Mouse (Mus musculus) mature B cell (primary cell): ENCODE measurements around the gene Tmbim6.

Experiments used
- in situ Hi-C: fragments of 300-500 bp; cut with MboI; formaldehyde crosslinking; loops from 2 replicates; pipeline ENCODE4 v1.14.3; 2019

Tmbim6 gene

DNA sequence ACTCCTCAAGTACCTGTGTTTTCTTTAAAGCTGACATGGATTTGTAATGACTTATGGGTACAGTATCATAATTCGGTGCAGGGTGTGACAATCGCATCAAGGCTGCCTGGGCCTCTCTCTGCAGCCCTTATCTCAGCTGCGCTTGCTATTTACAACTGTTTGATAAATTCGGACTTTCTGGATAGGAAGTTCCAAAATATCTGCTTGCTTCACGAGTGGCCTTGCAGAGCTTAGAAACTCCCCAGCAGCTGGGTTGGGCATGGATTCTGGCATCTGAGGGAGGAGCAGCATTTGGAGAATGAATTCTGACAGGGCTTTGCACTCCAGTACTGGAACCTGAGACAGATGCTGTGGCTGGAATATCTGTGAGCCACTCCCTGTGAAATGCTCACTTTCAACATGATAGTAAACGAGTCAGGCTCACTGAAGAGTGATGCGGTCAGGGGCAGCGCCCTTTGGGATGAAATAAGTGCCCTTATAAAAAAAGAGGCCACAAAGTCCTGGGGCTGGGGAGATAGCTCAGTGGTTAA, 57.1 kb downstream of the Tmbim6 start:
- in situ Hi-C loops = no loop called here

GRCm38 (mm10) chr15:99453153-99453900, 60.6 kb downstream of the Tmbim6 start:
- in situ Hi-C loops = no loop called here

DNA sequence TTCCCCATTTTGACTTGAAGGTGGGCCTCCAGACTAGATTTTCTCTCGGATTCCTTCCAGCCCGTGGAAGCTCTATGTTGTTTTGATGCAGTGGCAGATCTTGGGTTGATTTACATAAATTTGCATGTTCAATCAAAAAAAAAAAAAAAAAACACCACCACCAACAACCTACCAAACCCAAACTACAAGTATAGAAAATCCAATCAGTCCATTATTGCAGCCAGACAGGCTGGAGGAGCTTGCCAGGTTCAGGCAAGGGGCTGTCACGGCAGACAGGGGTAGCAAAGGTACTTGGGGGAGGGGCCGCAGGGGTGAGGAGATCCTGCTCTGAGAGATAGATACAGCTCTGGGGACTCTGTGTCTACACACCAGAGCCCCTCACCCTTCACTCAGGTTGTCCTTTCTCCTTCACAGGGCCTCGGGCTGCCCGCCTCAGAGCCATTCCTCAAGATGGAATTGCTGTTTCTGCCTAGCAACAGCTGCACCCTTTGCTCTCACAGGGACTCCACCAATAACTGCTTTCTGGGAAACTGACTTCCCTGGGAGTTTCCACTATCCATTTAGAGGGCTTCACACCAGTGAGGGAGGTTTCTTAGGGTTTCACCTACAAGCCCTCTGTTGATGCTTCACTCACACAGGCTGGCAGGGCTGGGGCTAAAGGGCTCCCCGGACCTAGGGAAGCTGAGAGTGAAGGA, 62.0 kb downstream of the Tmbim6 start:
- in situ Hi-C loops = no loop called here

DNA sequence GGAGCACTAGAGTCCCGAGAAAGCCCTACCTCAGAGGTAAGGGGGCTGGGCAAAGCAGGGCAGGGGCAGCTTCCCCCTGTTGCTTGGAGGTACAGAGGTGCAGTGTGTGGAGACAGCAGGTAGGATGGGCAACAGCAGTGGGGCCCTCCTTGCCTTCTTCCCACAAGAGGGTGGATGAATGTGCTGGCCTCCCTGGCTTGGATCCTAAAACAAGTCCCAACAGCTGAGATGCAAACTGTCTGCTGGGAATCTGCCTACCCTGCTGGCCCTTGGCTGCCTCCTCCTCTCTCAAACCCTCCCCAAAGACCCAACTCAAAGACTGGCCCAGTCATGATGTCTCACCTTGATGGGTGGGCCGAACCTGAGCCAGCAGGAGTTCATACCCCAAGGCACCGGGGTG, 62.7 kb downstream of the Tmbim6 start:
- in situ Hi-C loops = no loop called here

GRCm38 (mm10) chr15:99456338-99456962, 63.8 kb downstream of the Tmbim6 start:
- in situ Hi-C loops = no loop called here

DNA sequence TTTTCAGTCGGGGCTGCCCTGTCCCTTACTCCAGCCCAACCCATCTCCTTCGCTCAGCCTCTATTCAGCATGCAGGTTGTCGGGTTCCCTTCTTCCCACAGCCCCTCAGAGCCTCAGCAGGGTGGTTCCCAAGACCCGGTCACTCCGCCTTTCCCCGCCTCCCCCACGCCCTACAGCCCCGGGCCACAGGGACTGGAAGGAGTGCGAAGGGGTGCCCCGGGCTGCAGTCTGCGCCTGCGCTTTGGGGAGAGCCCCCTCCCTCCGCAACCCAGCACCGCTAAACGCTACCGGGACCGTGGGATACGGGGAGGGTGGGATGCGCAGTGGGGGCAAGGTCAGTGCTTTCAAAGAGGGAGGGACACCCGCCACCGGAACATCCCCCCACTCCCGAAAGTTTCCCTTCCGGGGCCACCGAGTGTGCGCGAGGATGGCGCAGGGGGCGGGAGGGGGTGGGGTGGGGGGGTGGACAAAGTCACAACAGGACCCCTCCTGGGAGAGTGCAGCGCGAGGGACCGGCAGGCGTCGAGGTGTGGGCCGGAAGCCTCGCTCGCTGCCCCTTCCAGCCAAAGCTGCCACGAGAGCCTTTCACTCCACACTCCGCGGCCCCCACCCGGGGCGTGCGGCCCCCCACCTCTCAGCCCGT, 64.4 kb downstream of the Tmbim6 start:
- in situ Hi-C loops = no loop called here

GRCm38 (mm10) chr15:99457606-99458401, 65.1 kb downstream of the Tmbim6 start, which contains the start of gene Nckap5l:
Nckap5l (minus strand) TSS chr15:99457748.
- in situ Hi-C loops = no loop called here
